Mouse (Mus musculus): Measurements from ENCODE around the gene Tspyl3.
A peak's percentile ranks its signal among the peaks of the same experiment; 100 is the strongest.
"Not testable (repeated sequence)": the region's sequence is repeated elsewhere in the genome, so short reads cannot be mapped to it uniquely, and the experiment has no call there.

Gene Tspyl3

GRCm38 (mm10) chr2:153224946-153225594 lies at the start of gene Tspyl3:
Gene Tspyl3 (minus strand): TSS chr2:153225441.
- peak; percentile 46 for DNase-seq

GRCm38 (mm10) chr2:153274919-153275247 lies 49.6 kb upstream of the Tspyl3 start:
- no peak for DNase-seq

- DNase-seq, result not testable (repeated sequence)
Observed at GRCm38 (mm10) chr2:153274200-153274918, 49.1 kb upstream of the Tspyl3 start.

- not testable (repeated sequence) for DNase-seq
Observed at GRCm38 (mm10) chr2:153270231-153270915, 45.1 kb upstream of the Tspyl3 start.

GRCm38 (mm10) chr2:153267331-153267730 lies 42.1 kb upstream of the Tspyl3 start:
- no peak for DNase-seq

GRCm38 (mm10) chr2:153263053-153263452 lies 37.8 kb upstream of the Tspyl3 start:
- no peak for DNase-seq

- DNase-seq, result no peak
Observed at GRCm38 (mm10) chr2:153259864-153260674, 34.8 kb upstream of the Tspyl3 start.

- peak; percentile 38 for DNase-seq
Observed at GRCm38 (mm10) chr2:153259030-153259863, 34.0 kb upstream of the Tspyl3 start.

- DNase-seq, result no peak
Observed at GRCm38 (mm10) chr2:153256604-153257003, 31.4 kb upstream of the Tspyl3 start.

GRCm38 (mm10) chr2:153249751-153250150 lies 24.5 kb upstream of the Tspyl3 start:
- DNase-seq, result no peak

GRCm38 (mm10) chr2:153242156-153242555 lies 16.9 kb upstream of the Tspyl3 start:
- DNase-seq, result no peak

GRCm38 (mm10) chr2:153241250-153242014 lies 16.2 kb upstream of the Tspyl3 start, which contains the start of the genes Plagl2 and Pofut1:
Gene Plagl2 (minus strand): TSS chr2:153241426.
Gene Pofut1 (plus strand): TSS chr2:153241533.
- DNase-seq, result peak; percentile 94

GRCm38 (mm10) chr2:153240701-153241235 lies 15.5 kb upstream of the Tspyl3 start:
- peak; percentile 22 for DNase-seq

- no peak for DNase-seq
Observed at GRCm38 (mm10) chr2:153239860-153240480, 14.7 kb upstream of the Tspyl3 start.

- DNase-seq, result peak; percentile 65
Observed at GRCm38 (mm10) chr2:153239021-153239859, 14.0 kb upstream of the Tspyl3 start.

- peak; percentile 50 for DNase-seq
Observed at GRCm38 (mm10) chr2:153238406-153238805, 13.2 kb upstream of the Tspyl3 start.

- DNase-seq, result no peak
Observed at GRCm38 (mm10) chr2:153237891-153238290, 12.7 kb upstream of the Tspyl3 start.

- no peak for DNase-seq
Observed at GRCm38 (mm10) chr2:153237193-153237592, 12.0 kb upstream of the Tspyl3 start.

- DNase-seq, result no peak
Observed at GRCm38 (mm10) chr2:153228523-153228922, 3.3 kb upstream of the Tspyl3 start.

All from lung, postnatal 36 days (tissue).